Mouse (Mus musculus) spleen, adult 18-20 months (tissue): ENCODE results near the gene Prl3a1.

Experiments
- DNase-seq, 2 experiments: peaks; one replicate each; pipeline ENCODE4 v3.0.0; 2022; ENCODE audit warnings: mixed read lengths in 2 of 2

The Prl3a1 gene

GRCm38 (mm10) chr13:27259136-27259535 lies at the start of gene Prl3a1:
TSS of gene Prl3a1 (plus strand) at chr13:27259436.
- DNase-seq: no peak

DNA sequence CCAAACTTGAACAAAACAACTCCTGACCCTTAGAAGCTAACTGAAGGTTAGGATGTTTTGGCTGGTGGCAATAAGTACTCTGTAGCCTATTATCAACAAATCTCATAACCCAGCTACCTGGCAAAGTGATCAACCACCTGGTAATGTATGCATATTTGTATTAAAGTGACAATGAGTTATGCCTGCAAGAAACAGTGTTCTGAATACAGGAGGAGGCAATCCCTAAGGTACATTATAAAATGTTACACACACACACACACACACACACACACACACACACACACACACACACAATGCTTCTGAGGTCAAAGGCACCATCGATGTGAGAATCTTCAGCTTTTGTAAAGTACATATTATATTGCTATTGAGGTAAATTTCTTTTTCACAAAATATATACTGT lies 17.7 kb upstream of the Prl3a1 start, which contains the start of gene Prl3b1:
Gene Prl3b1 (plus strand): TSS at position 301 of the 400 bp plus-strand sequence.
- no peak for DNase-seq

DNA sequence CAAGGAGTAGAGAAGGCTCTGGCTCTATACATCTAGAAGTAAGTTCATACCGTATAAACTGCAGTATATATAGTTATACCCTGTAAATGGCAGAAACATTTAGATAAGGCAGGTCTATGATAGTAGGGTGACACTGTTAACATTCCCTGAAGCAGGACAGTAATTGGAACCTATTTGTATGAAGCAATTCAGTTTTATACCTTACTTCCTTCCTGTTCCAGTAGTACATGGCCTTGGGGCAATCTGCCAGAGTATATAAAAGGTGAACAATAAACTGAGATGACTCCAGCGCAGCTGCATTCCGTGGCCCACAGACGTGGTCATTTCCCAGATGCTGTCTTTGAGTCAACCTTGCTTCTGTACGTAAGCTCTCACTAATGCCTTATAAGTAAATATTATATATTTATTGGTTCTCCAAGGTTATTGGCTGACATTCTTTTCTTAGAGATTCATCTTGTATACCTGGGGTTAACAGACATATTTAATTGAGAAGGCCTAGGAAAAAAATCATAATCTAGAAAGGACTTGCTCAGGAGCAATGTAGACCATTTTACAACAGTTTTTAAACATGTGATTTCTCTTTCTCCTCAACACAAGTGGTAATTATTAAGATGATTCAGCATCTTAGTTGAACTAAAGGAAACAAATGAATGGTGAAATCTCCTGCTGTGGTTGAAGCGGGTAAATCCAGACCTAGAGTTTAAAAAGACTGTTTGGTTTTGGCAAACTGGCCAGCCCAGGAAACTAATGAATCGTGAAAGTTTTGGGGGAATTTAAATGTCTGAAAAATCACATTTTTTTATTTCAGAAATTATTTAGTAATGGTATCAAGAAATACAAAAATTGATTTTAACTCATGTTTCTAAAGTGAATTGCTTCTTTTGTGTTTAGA lies 53.3 kb downstream of the Prl3a1 start, which contains the start of gene Prl6a1:
Gene Prl6a1 (plus strand): TSS at position 294 of the 892 bp plus-strand sequence.
- DNase-seq: no peak
